Mouse (Mus musculus) erythroblast, embryonic 14.5 days (primary cell): Measurements from ENCODE around the gene Gsx1.

Source experiments
- GATA1 ChIP-seq: IDR thresholded peaks from 2 replicates; pipeline ENCODE4 v1.6.1; 2012; ENCODE audit warnings: low read length, inconsistent platforms, mixed read lengths
- TAL1 ChIP-seq: IDR thresholded peaks from 3 replicates; pipeline ENCODE4 v1.6.1; 2012; ENCODE audit warnings: low read length, inconsistent platforms, mixed read lengths

DNA sequence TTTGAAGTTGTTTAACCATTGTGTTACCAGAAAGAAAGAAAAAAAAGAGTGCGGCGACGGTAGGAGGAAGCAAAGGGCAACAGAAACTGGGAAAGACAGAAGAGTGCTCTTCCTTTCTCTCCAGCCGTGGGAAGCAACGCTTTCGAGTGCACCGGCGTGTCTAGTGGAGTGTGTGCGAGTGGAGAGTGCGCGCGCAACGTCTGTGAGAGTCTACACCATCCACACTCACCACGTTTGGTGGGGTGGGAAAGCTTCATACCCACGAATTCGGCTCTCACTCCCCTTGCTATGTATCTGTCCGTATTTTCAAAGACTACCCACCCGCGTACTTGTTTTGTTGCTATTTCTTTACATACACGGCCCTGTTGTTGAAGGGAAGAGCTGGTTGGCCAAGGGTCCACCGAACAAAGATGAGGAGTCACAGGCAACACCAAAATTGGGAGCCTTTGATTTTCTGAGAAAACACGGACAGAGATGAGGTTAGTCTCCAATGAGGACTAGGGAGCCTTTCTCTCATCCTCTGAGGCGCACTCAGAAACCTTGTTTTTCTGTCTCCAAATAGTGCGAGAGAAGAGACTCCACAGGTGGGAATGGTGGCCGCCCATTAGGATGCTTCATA, 835 bp upstream of the Gsx1 start:
- TF ChIP-seq TAL1 (no peak), GATA1 (no peak)
